Mouse (Mus musculus) gastrocnemius, postnatal 25 days (tissue): ENCODE data around the gene Nhlrc2. TPM values are rescaled to one million over a fixed set of nuclear protein-coding genes. Genes with fewer than 3 reads are reported as not detected.
"Not testable (repeated sequence)": the region's sequence is repeated elsewhere in the genome, so short reads cannot be mapped to it uniquely, and the experiment has no call there.

ENCODE experiments used
- DNase-seq: peaks from one replicate; pipeline ENCODE4 v3.0.0; 2022
- long read RNA-seq, 2 experiments: library from polyadenylated mRNA; stranded (forward); transcript quantifications; one replicate each; pipeline ENCODE4 v2.0.0; 2021
- total RNA-seq, 2 experiments: library from RNA; stranded (reverse); gene quantifications; 1 replicate in 1 of 2; 2 replicates in 1 of 2; pipeline ENCODE4 v1.2.3; 2021

The Nhlrc2 gene
- 1 to 10 TPM; 8.5 to 9.2 TPM for total RNA-seq
- long read RNA-seq, experiment 1, full-length matches to known transcripts: 1 of 7 reads
- long read RNA-seq, experiment 1, partial matches to known transcripts: 3 of 7 reads
- long read RNA-seq, experiment 1, other reads (novel, unspliced or antisense): 3 of 7 reads
- long read RNA-seq, experiment 2, full-length matches to known transcripts: 4 of 4 reads
- long read RNA-seq, experiment 2, partial matches to known transcripts: 0 of 4 reads
- long read RNA-seq, experiment 2, other reads (novel, unspliced or antisense): 0 of 4 reads

DNA sequence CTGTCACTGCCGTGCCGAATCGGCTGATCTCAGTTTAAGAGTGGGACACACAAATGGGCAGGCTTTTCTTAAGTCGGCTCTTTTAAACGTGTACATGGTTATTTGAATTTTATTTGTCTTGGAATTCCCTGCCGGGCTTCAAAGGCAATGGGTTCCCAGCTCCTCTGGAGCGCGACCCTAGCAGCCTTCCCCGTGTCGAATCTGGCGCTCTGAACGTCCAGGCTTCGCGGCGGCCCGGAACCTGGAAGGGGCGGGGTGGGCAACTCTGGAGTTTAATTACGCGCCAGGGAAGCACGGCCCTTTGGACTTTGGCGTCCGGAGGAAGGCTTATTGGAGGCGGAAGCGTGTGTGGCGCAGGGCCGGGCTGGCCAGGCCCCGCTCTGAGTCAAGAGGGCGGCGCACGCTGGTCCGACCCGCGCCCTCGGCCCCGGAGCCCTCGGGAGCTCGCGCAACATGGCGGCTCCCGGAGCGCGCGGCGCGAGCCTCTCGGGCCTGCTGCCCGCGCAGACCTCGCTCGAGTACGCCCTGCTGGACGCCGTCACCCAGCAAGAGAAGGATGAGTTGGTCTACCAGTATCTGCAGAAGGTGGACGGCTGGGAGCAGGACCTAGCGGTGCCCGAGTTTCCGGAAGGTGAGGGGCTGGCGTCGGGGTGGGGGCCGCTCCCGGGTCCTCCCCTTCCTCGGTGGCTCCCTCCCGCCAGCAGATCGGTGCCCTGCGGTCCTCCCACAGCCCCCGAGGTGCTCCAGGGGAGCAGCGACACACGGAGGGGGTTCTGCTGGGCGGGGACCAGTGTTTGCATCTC is at the start of gene Nhlrc2:
TSS of gene Nhlrc2 (plus strand) at position 32 of the 803 bp plus-strand sequence.
- DNase-seq: peak; percentile 88

- not testable (repeated sequence) for DNase-seq
Observed at GRCm38 (mm10) chr19:56503069-56503468, 45.0 kb upstream of the Nhlrc2 start.

DNA sequence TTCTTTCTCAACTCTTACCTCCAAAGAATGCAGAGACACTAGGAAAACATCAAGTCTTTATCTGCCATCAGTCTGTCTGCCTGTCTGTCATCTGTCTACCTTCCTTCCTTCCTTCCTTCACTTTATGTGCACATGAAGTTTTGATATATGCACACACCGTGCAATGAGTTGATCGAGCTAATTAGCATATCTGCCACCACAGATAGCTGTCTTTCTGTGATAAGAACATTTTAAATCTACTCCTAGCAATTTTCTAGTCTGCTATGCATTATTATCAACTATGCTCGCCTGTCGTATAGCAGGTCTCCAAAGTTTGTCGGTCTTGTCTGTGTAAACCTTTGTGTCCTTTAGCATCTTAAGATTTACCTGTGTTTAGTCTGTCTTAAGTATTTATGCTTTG is 44.5 kb upstream of the Nhlrc2 start:
- not testable (repeated sequence) for DNase-seq

GRCm38 (mm10) chr19:56511207-56511606 is 36.9 kb upstream of the Nhlrc2 start:
- DNase-seq: not testable (repeated sequence)

DNA sequence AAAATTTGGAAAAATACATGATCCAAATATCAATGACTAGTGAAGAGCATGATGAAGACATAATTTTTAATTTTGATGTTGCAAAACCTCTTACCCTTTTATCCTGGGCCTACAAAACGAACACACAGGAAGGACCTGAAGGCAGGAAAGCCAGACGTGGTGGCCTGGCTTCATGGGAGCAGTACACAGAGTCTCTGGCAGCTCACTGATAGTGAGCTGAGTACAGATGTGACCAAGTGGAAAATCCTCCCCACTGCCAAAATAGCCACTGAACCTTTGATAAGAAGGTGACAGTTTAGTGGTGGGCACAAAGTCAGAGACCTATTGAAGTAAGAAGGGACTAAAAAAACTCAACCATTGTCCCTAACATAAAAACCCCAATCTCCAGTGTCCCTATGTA is 34.5 kb upstream of the Nhlrc2 start:
- not testable (repeated sequence) for DNase-seq

- not testable (repeated sequence) for DNase-seq
Observed at GRCm38 (mm10) chr19:56519408-56519807, 28.7 kb upstream of the Nhlrc2 start.

- DNase-seq: not testable (repeated sequence)
Observed at GRCm38 (mm10) chr19:56530529-56530928, 17.5 kb upstream of the Nhlrc2 start.

DNA sequence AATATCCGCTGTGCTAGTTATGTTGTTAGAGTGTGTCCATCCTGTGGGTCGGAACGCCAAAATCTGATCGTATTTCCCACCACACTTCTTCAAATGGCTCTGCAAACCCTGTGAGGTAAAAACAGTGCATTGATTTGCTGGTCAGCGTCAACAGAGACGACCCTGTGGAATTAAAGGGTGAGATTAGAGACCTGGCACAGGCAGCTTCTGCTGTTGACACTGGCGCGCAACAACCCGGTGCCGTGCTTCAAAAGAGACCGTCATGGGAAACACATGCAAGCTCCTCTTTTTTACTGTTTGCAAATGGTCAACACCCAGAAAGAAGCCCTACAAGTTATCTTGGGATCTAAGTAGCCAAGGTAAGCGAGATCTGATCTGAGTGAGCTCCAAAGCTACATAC is 16.8 kb upstream of the Nhlrc2 start:
- no peak for DNase-seq

DNA sequence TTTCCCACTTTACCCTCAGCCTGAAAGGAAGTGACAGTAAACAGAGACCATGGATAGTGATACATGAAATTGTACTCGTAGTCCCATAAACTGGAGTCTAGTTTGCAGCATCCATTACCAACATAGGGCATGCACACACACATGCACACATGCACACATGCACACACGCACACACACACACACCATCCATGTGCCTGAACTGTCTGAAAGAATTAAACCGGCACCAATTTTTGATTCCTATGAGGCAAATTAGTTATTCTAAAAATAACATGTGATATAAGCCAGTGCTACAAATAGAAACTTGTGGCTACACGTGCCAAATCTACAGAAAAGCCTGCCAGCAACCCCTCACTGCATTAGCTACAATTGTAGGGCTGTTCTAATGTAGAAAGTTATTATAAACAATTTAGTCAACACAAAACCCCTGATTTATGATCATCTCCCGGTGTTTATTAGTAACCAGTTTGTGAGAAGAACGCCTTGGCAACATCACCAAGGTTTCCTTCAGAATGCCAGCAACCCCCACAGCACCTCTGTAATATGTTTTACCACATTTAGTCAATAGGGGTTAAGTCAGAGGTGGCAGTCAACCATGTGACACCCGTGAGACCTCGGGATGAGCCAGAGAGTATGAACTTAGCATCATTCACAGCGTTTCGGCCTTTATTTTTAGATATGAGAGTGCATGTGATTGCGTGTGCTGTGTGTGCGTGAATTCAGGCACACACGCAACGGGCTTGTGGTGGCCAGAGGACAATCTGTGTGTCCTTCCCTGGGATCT is 14.6 kb upstream of the Nhlrc2 start:
- DNase-seq: no peak

- DNase-seq: no peak
Observed at GRCm38 (mm10) chr19:56534337-56534736, 13.7 kb upstream of the Nhlrc2 start.

DNA sequence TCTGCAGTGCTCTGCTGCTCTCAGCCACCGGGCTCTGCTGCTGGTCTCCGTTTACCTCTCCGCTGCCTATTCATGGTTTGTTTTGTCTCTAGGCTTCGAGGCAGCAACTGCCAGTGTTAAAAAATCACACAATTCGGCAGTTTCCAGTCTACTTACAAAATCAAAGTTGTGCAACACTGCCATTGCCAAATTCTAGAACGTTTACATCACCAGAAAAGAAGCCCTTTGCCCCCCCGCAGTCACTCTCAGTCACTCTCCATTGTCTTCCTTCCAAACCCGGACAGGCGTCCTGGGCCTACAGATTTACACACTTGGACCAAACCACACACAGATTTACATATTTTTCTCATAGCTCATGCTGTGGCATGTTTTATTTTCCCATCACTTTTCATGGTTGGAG is 13.0 kb upstream of the Nhlrc2 start:
- no peak for DNase-seq

GRCm38 (mm10) chr19:56535765-56536164 is 12.3 kb upstream of the Nhlrc2 start:
- no peak for DNase-seq

GRCm38 (mm10) chr19:56543320-56543719 is 4.7 kb upstream of the Nhlrc2 start:
- DNase-seq: no peak

DNA sequence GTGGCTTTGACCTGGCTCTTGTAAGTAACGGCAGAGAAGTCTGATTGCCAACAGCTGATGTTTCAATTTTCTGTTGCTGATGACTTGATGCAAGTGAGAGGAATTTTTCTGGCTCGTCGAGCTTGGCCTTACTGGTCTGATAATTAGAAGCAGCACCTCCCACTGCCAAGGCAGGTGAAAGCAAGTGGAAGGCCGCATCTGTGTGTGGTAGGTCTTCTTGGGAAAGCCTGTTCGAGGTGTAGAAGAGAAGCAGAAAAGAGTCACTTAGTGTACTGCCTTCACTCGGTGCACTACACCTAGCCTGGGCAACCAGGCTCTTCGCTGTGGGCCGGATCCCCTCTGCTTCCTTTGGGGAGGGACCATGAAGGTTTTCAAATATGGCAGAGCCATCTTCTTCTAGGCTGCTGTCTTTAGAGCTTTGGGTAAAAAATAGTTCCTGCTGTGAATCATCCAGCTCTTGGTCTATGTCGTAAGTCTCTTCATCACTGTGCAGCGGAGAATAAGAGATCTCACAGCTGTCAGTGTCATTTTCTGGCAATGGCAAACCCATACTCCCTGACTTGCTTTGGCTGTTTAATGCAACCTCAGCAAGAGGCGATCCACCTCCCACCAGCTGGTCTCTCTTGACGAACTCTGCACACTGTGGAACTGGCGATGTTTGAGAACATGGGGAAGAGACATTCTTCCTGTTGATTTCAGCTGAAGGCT is 3.2 kb upstream of the Nhlrc2 start:
- no peak for DNase-seq

GRCm38 (mm10) chr19:56546031-56546430 is 2.0 kb upstream of the Nhlrc2 start:
- DNase-seq: no peak

DNA sequence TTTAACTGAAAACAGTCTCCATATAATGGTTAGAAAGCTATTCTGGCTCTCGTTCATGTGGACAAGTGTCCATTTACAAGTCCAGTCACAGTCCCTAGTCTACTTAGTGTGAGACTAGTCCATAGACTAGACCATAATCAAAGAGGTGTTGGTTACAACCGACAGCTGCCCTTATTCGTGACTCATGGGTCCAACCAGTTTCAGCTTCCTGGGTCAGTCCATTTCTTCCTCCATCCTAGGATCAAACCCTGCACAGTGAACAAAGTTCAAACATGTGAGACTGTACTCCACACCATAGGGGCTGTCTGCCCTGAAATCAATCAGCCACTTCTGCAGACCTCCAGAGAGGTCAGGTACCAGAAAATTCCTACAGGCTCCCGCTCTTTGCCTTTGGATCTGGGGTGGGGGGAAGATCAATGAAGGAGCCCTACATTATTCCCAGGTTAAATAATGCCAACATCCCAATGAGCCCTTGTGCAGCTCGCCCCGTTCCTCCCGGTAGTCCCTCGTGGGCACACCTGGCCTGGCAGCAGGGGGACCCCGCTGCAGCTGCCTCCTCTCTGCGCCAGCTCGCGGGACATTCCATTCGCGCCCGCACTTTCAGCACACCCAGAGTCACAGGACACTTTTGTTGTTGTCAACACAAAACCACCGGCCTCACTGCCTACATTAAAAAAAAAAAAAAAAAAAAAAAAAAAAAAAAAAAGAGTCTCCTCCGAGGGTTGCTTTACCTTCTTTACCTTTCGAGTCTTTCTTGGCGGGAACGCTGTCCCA is 418 bp upstream of the Nhlrc2 start, which contains the start of gene Dclre1a:
TSS of gene Dclre1a (minus strand) at position 767 of the 774 bp plus-strand sequence.
- DNase-seq: peak; percentile 52

DNA sequence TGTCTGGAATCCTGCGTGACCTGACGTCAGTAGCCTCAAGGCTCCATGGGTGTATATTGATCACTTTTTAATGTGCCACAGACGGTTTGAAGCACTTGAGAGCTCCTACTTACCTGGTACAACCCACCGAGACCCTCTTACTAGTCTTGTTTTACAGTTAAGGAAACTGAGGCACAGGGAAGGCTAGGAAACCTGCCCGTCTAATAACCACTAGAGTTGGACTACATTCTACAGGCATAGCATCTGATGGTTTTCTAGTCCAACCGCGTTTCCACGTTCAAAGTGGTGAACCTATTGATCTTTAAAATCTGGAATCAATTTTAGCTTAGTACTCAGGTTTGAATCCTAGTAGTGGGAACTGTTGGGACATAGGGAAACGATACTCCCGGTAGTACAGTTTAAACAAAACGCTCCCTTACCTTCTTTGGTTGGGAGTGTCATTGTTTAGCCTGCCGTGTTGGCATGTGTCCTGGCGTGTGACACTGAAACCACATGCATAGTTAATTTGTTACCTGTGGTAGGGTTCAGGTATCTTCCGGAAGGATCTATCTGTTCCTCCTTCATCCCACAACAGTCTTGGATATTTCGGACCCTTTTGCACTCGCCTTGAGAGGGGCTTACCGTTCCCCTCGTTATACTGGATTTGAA is 1.1 kb downstream of the Nhlrc2 start:
- no peak for DNase-seq

DNA sequence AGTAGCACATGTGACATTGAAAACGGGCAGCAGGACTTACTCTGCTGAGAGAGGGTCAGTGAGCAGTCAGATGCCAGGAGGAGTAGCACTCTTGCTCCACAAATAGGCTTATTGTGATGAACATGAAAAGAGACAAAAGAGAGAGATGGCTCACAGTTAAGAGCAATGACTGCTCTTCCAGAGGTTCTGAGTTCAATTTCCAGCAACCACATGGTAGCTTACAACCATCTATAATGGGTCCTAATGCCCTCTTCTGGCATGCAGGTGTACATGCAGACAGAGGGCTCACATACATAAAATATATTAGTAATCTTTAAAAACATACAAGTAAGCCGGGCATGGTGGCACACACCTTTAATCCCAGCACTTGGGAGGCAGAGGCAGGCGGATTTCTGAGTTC is 5.1 kb downstream of the Nhlrc2 start:
- DNase-seq: no peak

GRCm38 (mm10) chr19:56555972-56556371 is 7.9 kb downstream of the Nhlrc2 start:
- DNase-seq: no peak

- DNase-seq: no peak
Observed at GRCm38 (mm10) chr19:56562433-56563138, 14.5 kb downstream of the Nhlrc2 start.
